Mouse (Mus musculus): Measurements from ENCODE around the gene Stx18. TPM values are rescaled to one million over a fixed set of nuclear protein-coding genes. Genes with fewer than 3 reads are reported as not detected.

Gene Stx18
- polyA plus RNA-seq, 1 experiment: 52.3 TPM

DNA sequence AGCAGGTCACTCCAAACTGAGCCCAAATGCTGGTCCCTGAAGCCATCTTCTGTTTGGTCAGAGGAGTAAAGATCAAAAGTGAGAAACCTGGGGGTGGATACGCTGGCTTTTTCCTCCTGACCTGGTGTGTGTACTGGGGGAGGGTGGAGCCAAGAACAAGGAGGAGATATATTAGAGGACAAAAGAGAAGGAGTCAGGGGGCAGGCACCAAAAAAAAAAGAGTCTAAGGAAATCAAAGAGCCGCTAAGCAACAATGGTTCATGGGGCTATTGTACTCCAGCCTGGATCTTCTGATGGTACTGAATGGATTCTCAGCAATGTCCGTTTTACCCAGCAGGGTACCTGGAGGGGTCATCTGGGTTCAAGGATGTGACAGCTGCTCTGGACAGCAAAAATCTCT, 23.6 kb upstream of the Stx18 start:
- H3K27ac ChIP-seq (ENCODE audit: insufficient read depth, low read length): no peak overlapping the region
- WGBS: 9% methylated on average over 3 of the region's 3 CpGs
- no peak for DNase-seq
- H3K4me3 ChIP-seq (replicated peaks; ENCODE audit: insufficient read depth, low read depth, low read length): no peak overlapping the region
- no peaks in the 10 kb centered on the region for H3K4me1 ChIP-seq (ENCODE audit: control insufficient read depth, insufficient read depth, low read length)
- TF ChIP-seq POLR2A (IDR thresholded peaks at IDR 0.05; ENCODE audit: borderline replicate concordance, insufficient read depth, low read length) (no peak), CTCF (IDR thresholded peaks at IDR 0.05; ENCODE audit: borderline replicate concordance, insufficient read depth, low read depth, low read length) (no peak)
- no peaks in the 10 kb centered on the region for H3K27me3 ChIP-seq (ENCODE audit: control insufficient read depth, insufficient read depth, low read length)

DNA sequence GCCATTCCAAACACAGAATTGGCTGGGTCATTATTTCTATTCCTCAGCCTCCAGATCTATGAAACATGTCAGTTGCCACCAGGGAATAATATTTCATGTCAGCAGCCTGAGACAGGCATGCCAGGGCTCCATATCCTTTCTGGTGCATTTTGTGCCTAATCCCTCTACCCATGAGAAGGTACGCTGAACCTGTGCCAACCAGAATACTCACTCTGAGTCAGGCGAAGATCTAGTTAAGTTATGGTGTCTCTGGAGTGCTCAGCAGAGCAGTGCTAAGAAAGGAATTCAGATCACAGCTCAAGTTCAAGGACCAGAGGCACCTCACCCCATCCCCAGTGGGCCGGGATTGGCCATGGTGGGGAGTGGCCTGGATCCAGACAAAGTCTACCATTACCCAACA, 21.6 kb upstream of the Stx18 start:
- TF ChIP-seq CTCF (IDR thresholded peaks at IDR 0.05; ENCODE audit: borderline replicate concordance, insufficient read depth, low read depth, low read length) (no peak), POLR2A (IDR thresholded peaks at IDR 0.05; ENCODE audit: borderline replicate concordance, insufficient read depth, low read length) (no peak)
- 76% methylated on average over 3 of the region's 3 CpGs for WGBS
- H3K4me3 ChIP-seq (replicated peaks; ENCODE audit: insufficient read depth, low read depth, low read length): no peak overlapping the region
- H3K27me3 ChIP-seq (ENCODE audit: control insufficient read depth, insufficient read depth, low read length): no peaks in the 10 kb centered on the region
- DNase-seq: no peak
- H3K4me1 ChIP-seq (ENCODE audit: control insufficient read depth, insufficient read depth, low read length): no peaks in the 10 kb centered on the region
- H3K27ac ChIP-seq (ENCODE audit: insufficient read depth, low read length): no peak overlapping the region

DNA sequence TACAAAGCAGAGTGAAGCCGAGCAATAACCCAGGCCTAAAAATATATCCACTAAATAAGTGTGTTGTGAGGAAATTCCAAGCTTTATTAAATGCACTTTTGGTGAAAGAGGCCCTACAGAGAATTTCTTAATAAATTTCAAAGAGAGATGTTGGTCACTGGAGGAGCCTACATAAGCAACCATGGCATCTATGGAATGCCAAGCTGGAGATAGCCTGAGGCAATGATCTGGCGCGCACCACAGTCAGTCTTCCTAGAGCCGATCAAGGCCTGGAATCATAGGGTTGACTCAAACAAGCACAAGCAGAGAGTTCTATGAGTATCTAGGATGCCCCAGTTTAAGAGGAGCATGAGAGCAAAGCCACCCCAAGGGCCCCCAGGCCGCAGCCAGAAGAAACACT, 10.9 kb upstream of the Stx18 start:
- DNase-seq: no peak
- Histone ChIP-seq H3K4me1 (ENCODE audit: control insufficient read depth, insufficient read depth, low read length) (no peaks in the 10 kb centered on the region), H3K27ac (ENCODE audit: insufficient read depth, low read length) (no peak overlapping the region), H3K4me3 (replicated peaks; ENCODE audit: insufficient read depth, low read depth, low read length) (no peak overlapping the region), H3K27me3 (ENCODE audit: control insufficient read depth, insufficient read depth, low read length) (no peaks in the 10 kb centered on the region; the same call in 1 of the 2 replicates)
- TF ChIP-seq CTCF (IDR thresholded peaks at IDR 0.05; ENCODE audit: borderline replicate concordance, insufficient read depth, low read depth, low read length): no peak
- TF ChIP-seq POLR2A (IDR thresholded peaks at IDR 0.05; ENCODE audit: borderline replicate concordance, insufficient read depth, low read length): no peak
- 89% methylated on average over 5 of the region's 5 CpGs for WGBS

DNA sequence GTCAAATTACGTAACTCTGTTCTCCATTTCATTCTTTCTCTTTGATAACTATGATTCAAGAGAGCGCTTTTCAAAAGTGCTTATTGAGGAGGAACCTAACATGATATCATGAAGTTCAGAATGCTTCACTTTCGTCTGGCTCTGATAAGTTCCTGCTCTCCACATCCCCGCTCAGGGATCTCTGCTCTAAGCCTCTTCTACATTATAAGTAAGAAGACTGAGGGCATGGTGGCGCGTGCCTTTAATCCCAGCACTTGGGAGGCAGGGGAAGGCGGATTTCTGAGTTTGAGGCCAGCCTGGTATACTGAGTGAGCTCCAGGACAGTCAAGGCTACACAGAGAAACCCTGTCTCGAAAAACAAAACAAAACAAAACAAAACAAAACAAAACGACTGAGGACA, 268 bp upstream of the Stx18 start:
- WGBS: 21% methylated on average over 9 of the region's 9 CpGs
- TF ChIP-seq CTCF (IDR thresholded peaks at IDR 0.05; ENCODE audit: borderline replicate concordance, insufficient read depth, low read depth, low read length): no peak
- no peak for TF ChIP-seq POLR2A (IDR thresholded peaks at IDR 0.05; ENCODE audit: borderline replicate concordance, insufficient read depth, low read length)

GRCm38 (mm10) chr5:38039796-38040195, 1.3 kb downstream of the Stx18 start:
- Histone ChIP-seq H3K27ac (ENCODE audit: insufficient read depth, low read length) (no peak overlapping the region), H3K4me1 (ENCODE audit: control insufficient read depth, insufficient read depth, low read length) (peaks cover 3% of the 10 kb centered on the region; the same call in 1 of the 2 replicates), H3K27me3 (ENCODE audit: control insufficient read depth, insufficient read depth, low read length) (no peaks in the 10 kb centered on the region), H3K4me3 (replicated peaks; ENCODE audit: insufficient read depth, low read depth, low read length) (peak overlapping the region; percentile 82)
- TF ChIP-seq CTCF (IDR thresholded peaks at IDR 0.05; ENCODE audit: borderline replicate concordance, insufficient read depth, low read depth, low read length): no peak
- no peak for TF ChIP-seq POLR2A (IDR thresholded peaks at IDR 0.05; ENCODE audit: borderline replicate concordance, insufficient read depth, low read length)
- DNase-seq: no peak
- 23% methylated on average over 9 of the region's 9 CpGs for WGBS

More for the DNA sequence above, 268 bp upstream of the Stx18 start:
- Histone ChIP-seq H3K27me3 (ENCODE audit: control insufficient read depth, insufficient read depth, low read length) (no peaks in the 10 kb centered on the region), H3K4me1 (ENCODE audit: control insufficient read depth, insufficient read depth, low read length) (peaks cover 3% of the 10 kb centered on the region; the same call in 1 of the 2 replicates), H3K4me3 (replicated peaks; ENCODE audit: insufficient read depth, low read depth, low read length) (peak overlapping the region; percentile 82), H3K27ac (ENCODE audit: insufficient read depth, low read length) (no peak overlapping the region)
- peak; percentile 17 to 34 for DNase-seq

DNA sequence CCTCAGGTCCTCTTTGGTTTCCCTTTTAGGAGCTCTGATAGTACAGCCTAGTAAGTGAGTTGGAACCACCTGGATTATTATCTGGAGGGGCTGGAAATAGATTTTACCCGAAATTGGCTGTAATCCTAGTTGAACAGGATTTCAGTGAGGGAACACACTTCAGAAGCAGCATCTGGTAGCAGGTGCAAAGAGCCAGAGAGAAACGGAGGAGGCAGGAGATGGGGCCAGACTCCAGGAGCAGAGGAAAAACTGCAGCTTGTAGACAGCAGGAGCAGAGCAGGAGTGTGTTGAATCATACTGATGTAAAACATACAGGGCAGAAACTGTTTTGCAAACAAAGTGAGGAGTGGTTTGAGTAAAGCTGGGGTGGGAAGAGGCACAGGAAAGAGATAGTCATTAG, 6.4 kb downstream of the Stx18 start:
- H3K4me1 ChIP-seq (ENCODE audit: control insufficient read depth, insufficient read depth, low read length): peaks cover 3% of the 10 kb centered on the region; the same call in 1 of the 2 replicates
- no peak overlapping the region for H3K4me3 ChIP-seq (replicated peaks; ENCODE audit: insufficient read depth, low read depth, low read length)
- no peak overlapping the region for H3K27ac ChIP-seq (ENCODE audit: insufficient read depth, low read length)
- TF ChIP-seq POLR2A (IDR thresholded peaks at IDR 0.05; ENCODE audit: borderline replicate concordance, insufficient read depth, low read length) (no peak), CTCF (IDR thresholded peaks at IDR 0.05; ENCODE audit: borderline replicate concordance, insufficient read depth, low read depth, low read length) (no peak)
- DNase-seq: no peak
- 27% methylated on average over 2 of the region's 2 CpGs for WGBS
- no peaks in the 10 kb centered on the region for H3K27me3 ChIP-seq (ENCODE audit: control insufficient read depth, insufficient read depth, low read length)

DNA sequence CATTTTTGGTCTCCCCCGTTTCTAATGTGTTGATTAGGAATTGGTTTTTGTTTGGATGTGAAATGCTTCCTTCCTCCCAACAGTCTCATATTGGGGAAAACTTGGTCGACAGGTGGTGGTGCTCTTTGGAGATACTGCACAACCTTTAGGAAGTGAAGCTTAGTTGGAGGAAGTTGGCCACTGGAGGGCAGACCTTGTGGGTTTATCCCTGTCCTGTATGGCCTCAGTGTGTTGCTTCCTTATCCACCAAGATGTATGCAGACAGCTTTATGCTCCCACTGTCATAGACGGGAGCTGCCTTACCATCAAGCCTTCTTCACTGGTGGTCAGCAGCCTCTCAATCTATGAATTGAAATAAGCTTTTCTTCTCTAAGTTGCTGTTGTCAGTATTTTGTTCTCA, 9.6 kb downstream of the Stx18 start:
- WGBS: 49% methylated on average over 3 of the region's 3 CpGs
- Histone ChIP-seq H3K4me3 (replicated peaks; ENCODE audit: insufficient read depth, low read depth, low read length) (no peak overlapping the region), H3K27me3 (ENCODE audit: control insufficient read depth, insufficient read depth, low read length) (no peaks in the 10 kb centered on the region), H3K4me1 (ENCODE audit: control insufficient read depth, insufficient read depth, low read length) (no peaks in the 10 kb centered on the region), H3K27ac (ENCODE audit: insufficient read depth, low read length) (no peak overlapping the region)
- TF ChIP-seq POLR2A (IDR thresholded peaks at IDR 0.05; ENCODE audit: borderline replicate concordance, insufficient read depth, low read length): no peak
- peak; percentile 5; the same call in 1 of the 2 replicates for TF ChIP-seq CTCF (IDR thresholded peaks at IDR 0.05; ENCODE audit: borderline replicate concordance, insufficient read depth, low read depth, low read length)
- DNase-seq: no peak

- WGBS: 61% methylated on average over 2 of the region's 2 CpGs
- no peak for TF ChIP-seq CTCF (IDR thresholded peaks at IDR 0.05; ENCODE audit: borderline replicate concordance, insufficient read depth, low read depth, low read length)
- no peak for TF ChIP-seq POLR2A (IDR thresholded peaks at IDR 0.05; ENCODE audit: borderline replicate concordance, insufficient read depth, low read length)
- H3K4me1 ChIP-seq (ENCODE audit: control insufficient read depth, insufficient read depth, low read length): peaks cover 2% of the 10 kb centered on the region; the same call in 1 of the 2 replicates
- H3K27me3 ChIP-seq (ENCODE audit: control insufficient read depth, insufficient read depth, low read length): no peaks in the 10 kb centered on the region
- no peak overlapping the region for H3K27ac ChIP-seq (ENCODE audit: insufficient read depth, low read length)
- H3K4me3 ChIP-seq (replicated peaks; ENCODE audit: insufficient read depth, low read depth, low read length): no peak overlapping the region
- no peak for DNase-seq
Measured at GRCm38 (mm10) chr5:38061051-38061450, 22.5 kb downstream of the Stx18 start.

Measured in cerebellum, adult 2 months (tissue).